Mouse (Mus musculus) thymus, adult 2 months (tissue): Measurements from ENCODE around the gene Gm45785.

Source experiments
- CTCF ChIP-seq: fragments of 200-500 bp; IDR thresholded peaks from 2 replicates; pipeline ENCODE4 v1.5.1; 2012; ENCODE audit warnings: mild to moderate bottlenecking, control low read depth, low read length, moderate library complexity, borderline replicate concordance; ENCODE audit not compliant: control insufficient read depth, poor library complexity, insufficient read depth; ENCODE audit errors: extremely low read depth
- POLR2A ChIP-seq: fragments of 200-500 bp; IDR thresholded peaks from 2 replicates; pipeline ENCODE4 v1.6.1; 2012; ENCODE audit warnings: mild to moderate bottlenecking, low read length, control low read depth, moderate library complexity; ENCODE audit not compliant: control insufficient read depth, poor library complexity, insufficient read depth; ENCODE audit errors: extremely low read depth

GRCm38 (mm10) chr7:140834968-140835757, 21.0 kb downstream of the Gm45785 start, which contains the start of gene Urah:
- TF ChIP-seq CTCF (no peak), POLR2A (no peak)
